Mouse (Mus musculus) left cerebral cortex, postnatal 36 days (tissue): Measurements from ENCODE around the gene Dhrs11. TPM values are rescaled to one million over a fixed set of nuclear protein-coding genes. Genes with fewer than 3 reads are reported as not detected.
"Not testable (repeated sequence)": the region's sequence is repeated elsewhere in the genome, so short reads cannot be mapped to it uniquely, and the experiment has no call there.

ENCODE experiments used
- DNase-seq, 2 experiments: peaks; one replicate each; pipeline ENCODE4 v3.0.0; 2021 to 2022; ENCODE audit warnings: low spot score in 2 of 2, mixed read lengths in 1 of 2
- intact Hi-C: fragments of 180-260 bp; cut with DNase I; formaldehyde crosslinking; loops from one replicate; pipeline ENCODE4 v1.15.1; 2025
- total RNA-seq, 2 experiments: library from RNA; stranded (reverse); gene quantifications; 2 replicates each; pipeline ENCODE4 v1.2.3; 2021

The Dhrs11 gene
- 1 to 10 TPM; 6.7 to 8.6 TPM for total RNA-seq

DNA sequence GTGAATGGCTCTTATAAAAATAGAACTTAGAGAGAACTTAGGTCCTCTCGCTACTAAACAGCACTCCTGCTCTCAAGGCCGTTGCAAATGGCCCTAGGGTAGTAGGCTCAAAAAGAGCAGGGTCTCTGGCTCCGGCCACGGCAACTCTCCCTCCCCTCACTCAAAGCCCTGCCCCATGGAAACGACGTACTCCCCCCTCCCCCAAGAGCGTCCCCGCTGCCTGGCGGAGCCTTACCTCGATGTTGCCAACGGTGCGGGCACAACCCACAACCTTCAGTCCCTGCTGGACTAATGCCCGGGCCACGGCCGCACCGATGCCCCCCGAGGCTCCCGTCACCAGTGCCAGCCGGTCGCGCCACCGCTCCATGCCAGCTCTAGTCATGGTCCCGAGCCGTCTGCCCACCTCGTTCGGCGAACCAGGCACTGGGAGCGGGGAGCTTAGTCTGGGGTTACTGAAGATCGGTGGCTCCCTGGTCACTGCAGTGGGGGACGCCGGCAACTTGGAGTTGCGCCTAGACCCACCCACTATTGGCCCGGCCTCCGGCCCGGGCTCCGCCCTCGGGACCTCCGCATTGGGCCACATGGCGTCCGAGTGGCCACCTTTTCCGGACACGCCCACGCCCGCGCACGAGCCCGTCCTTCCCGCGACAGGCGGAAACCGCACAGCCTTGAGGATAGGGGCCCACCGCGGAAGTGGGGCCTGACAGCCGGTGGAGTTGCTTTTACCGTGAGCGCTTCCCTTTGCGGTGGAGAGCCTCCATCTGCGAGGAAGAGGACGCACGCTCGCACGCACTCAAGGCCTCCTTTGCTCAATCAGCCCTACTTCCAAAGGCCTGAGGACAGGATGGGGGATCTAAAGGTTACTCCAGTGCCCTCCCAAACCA is at the start of gene Dhrs11:
TSS of gene Dhrs11 (minus strand) at position 479 of the 884 bp plus-strand sequence.
- intact Hi-C loops = no loop called here
- DNase-seq = peak; percentile 85 to 88

DNA sequence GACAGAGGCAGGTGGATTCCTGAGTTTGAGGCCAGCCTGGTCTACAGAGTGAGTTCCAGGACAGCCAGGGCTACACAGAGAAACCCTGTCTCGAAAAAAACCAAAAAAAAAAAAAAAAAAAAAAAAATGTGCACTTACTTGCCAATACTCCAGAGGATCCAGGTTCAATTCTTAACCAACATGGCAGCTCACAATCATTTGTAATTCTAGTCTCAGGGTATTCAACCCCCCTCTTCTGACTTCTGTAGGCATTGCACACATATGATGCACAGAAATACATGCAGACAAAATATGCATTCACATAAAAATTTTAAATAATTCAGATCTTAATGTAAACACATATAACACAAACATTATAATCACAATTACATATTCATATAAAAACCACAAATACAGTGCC is 47.2 kb upstream of the Dhrs11 start:
- intact Hi-C loops, DNase-seq: not testable (repeated sequence)

DNA sequence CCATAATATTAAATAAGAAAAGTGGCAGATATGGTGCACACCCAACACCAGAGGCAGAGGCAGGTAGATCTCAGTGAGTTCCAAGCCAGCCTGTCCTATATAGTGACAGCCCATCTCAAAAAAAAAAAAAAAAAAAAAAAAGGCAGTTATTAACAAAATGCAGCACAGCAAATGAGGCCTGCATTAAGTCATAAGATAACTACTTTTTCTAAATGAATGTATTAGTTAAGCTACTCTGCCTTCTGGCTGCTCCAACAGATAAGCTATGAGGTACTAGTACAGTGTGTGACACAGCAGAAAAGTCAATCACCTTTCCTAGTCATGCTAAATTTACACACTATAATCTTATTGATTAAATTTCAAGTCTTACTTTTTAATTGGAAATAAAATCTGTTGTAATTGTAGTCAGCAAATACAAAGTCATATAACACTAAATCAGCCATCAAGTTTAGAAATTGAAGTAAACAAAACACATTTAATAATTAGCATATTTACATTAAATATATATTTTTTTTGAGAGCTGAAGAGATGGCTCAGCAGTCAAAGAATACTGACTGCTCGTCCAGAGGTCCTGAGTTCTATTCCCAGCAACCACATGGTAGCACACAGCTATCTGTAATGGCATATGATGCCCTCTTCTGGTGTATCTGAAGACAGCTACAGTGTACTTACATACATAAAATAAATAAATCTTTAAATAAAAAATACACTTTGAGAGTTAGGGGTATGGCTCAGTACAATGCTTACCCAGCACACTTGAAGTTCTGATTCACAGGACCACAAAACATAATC is 44.4 kb upstream of the Dhrs11 start:
- DNase-seq = no peak
- intact Hi-C loops = loop anchor here (5.0 kb wide), 1 partner anchor 269 kb away; the partner anchor contains the start of gene Usp32

DNA sequence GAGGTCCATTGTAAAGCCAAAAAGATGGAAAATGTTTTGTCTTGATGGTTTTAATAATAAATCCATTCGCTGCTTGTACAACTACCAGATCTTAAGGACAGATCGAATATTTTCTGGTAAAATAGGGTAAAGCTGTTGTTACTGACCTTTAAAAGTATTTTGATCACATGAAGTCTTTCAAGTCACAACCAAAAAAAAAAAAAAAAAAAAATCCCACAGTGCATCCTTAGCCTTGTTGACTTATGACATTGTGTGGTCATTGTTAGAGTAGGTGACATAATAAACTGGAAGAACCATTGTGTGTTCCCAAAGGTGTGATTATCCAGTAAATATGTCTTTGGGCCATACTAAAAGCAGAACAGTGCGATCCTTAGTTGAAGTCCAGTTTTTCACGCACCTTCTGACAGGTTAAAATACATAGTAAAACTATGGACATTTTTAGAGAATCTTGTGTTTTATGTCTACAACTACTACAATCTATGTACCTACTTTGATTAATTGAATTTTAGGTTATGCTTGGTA is 42.8 kb upstream of the Dhrs11 start:
- DNase-seq = no peak
- intact Hi-C loops = loop anchor here (5.0 kb wide), 1 partner anchor 271 kb away; the partner anchor contains the start of gene Usp32

DNA sequence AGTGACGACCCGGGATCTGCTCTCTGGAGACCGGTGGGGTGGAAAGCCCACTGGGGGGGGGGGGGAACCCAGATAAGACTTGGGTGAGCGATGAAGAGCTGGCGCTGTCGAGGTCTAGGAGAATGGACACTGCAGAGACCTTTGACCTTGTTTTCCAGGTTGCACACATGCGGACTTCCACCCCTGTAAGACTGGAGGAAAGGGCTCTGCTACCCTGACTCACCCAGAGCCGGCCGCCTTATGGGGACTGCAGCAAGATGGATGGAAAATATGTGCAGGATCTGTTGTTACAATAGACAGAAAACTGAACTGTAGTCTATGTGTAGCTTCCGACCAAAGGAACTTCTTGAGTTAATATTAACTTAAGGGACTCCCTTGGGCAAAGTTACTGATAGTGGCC is 42.3 kb upstream of the Dhrs11 start:
- intact Hi-C loops = loop anchor here (5.0 kb wide), 1 partner anchor 271 kb away; the partner anchor contains the start of gene Usp32
- no peak for DNase-seq

DNA sequence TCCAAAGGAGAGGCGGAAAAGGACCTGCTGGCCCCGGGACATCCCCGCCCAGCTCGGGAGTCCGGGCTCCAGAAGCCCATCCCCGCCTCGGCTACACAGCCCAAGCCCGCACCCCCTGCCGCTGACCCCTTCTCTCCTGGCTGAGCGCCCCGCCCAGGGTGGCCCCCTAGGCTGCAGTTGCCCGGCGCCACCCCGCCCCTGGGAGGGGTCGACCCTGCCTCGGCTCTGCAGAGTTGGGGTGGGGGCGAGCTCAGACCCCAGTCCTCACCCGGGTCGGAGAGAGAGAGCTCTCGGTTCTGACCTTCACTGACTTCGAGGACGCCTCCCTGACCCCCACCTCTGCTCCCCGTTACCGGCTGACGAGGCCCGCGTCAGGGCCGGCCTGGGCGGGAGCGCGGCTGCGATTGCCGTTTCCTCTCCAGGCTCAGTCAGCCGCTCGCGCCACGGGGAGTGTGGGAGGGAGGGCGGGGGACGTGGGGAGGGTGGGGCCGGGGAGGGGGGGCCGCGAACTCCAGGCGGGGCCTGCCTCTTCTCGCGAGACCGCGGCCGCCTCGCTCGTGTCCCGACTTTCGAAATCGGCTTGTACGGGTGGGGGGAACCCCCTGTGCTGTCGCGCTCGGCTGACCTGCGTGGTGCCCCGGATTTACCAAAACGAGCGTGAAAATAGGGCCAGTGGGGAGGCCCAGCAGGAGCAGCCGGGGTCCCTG is 41.7 kb upstream of the Dhrs11 start, which contains the start of gene Ggnbp2:
TSS of gene Ggnbp2 (minus strand) at position 481 of the 707 bp plus-strand sequence.
- peak; percentile 89 to 92 for DNase-seq
- intact Hi-C loops = loop anchor here (5.0 kb wide), 1 partner anchor 272 kb away; the partner anchor contains the start of gene Usp32

DNA sequence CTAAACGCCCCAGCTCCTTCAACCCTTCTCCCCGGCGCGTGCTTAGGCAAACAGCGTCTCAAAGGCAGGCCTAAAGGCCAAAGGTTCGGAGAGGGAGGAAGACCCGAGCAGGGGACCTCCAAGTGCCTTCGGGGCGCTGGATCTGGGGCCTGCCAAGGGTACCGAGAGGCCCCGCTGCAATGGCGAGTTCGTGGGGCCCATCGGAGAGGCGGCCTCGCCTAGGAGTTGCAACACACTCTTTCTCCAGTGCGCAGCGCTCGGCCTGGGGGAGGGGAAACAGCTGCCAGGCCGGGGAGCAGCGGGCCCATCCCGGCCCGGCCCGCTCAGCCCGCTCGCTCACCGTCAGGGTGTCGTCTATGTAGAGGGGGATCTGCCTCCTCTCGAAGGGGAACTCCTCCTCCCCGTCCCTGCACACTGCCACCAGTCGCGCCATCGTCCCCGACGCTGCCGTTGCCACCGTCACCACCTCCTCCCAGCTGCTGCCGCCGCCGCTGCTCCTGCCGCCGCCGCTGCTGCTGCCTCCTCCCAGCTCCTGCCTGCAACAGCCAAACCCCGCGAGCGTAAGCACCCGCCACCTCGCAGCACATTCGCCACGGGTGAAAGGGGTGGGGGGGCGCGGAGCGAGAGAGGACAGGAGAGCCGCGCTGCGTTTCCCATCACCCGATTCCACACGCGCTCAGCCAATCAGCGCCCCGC is 40.9 kb upstream of the Dhrs11 start:
- peak; percentile 91 to 93 for DNase-seq
- intact Hi-C loops = loop anchor here (5.0 kb wide), 2 partner anchors 37 to 273 kb away; partner anchors contain the start of gene Usp32

DNA sequence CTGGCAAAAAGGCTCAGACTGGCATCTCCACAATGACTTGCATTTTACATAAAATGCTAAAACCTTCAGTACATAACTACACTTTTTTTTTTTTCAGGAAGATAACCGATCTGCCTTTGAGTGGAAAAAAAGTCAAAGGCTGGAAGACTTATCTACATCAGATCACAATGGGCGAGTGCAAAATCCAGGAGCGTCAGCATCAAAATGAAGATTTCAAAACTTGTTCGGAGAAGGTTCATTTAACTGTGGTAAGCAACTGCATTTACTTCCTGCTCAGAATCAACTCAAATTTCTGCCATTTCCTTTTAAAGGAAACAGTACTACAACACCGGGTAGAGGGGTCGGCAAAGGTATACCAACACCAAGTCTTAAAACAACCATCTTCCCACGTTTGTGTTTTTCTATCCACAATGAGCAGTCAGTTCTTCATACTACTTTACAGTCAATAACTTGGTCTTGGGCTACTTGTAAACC is 40.0 kb upstream of the Dhrs11 start:
- intact Hi-C loops = loop anchor here (5.0 kb wide), 1 partner anchor 37 kb away; no protein-coding TSS in a partner anchor
- no peak for DNase-seq

DNA sequence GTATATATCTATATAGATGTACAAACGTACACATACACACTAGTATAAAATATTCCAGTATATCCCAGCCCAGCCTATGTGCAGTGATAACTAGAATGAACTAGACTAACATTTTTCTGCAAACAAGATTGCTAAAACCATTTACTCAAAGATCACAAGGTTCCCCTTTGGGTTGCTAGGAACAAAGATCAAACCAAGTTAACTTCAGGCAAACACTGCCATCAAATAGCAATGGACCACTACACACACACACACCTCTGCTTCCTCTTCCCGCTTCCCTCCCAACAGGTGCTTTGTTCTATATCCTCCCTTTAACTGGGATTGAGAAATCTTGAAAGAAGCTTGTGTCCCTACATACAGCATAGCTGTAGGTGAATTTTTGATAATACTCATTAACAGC is 38.8 kb upstream of the Dhrs11 start:
- no peak for DNase-seq
- intact Hi-C loops = loop anchor here (5.0 kb wide), 1 partner anchor 35 kb away; no protein-coding TSS in a partner anchor

DNA sequence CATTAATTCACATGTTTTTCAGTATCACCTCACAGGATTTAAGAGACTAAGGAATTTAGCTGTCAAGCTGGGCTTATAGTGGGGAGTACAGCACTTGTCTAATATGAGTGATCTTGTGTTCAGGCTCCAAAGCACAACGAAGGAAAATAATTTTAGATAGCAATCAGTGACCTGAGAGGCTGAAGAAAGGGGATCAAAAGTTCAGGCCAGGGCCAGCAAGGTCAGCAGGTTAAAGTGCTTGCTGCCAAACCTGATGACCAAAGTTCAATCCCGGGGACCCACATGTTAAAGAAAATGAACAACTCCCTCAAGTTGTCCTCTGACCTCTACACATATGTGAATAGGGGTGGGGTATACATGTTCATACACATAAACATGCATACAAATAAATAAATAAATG is 36.5 kb upstream of the Dhrs11 start:
- DNase-seq = no peak
- intact Hi-C loops = loop anchor here (5.0 kb wide), 1 partner anchor 33 kb away; no protein-coding TSS in a partner anchor

DNA sequence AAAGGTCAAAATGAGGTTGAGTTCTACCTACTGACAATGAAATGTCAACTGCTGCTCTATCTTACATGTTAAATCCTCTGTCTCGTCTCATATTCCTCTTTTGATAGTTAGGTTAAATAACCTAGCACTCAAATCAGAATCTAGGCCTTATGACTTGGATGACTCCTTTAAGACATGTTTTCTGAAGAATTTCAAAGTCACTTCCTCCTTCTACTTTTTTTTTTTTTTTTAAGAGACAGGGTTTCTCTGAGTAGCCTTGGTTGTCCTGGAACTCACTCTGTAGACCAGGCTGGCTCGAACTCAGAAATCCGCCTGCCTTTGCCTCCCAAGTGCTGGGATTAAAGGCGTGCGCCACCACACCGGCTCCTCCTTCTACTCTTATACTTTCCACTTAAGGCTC is 26.5 kb upstream of the Dhrs11 start:
- DNase-seq = no peak
- intact Hi-C loops = no loop called here

DNA sequence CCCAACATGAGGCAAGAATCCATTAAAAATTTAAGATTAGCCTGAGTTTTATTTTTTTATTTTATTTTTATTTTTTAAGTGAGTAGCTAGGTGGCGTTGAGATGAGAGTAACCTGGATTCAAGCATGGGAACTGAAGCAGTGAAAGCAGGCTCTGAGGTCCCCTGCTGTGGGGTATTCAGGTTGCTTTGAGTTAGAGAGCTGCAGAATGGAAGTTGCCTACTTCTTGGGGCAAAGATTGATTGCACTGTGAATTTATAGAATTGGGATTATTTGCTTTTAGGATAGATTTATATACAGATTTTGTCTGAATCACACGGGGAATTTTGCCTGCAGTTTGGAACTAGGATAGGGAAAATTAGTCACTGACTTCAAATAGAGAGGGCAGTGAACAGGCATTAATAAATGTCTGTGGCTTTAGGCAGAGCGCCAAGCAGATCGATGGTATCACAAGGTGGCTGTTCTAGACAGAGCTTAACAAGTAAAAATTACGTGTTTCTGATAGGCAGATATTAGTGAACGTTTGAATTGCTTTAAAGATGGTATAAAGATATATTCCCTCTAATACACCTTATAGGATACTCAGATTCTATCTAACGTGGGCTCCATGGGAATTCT is 18.8 kb upstream of the Dhrs11 start:
- DNase-seq = no peak
- intact Hi-C loops = no loop called here

DNA sequence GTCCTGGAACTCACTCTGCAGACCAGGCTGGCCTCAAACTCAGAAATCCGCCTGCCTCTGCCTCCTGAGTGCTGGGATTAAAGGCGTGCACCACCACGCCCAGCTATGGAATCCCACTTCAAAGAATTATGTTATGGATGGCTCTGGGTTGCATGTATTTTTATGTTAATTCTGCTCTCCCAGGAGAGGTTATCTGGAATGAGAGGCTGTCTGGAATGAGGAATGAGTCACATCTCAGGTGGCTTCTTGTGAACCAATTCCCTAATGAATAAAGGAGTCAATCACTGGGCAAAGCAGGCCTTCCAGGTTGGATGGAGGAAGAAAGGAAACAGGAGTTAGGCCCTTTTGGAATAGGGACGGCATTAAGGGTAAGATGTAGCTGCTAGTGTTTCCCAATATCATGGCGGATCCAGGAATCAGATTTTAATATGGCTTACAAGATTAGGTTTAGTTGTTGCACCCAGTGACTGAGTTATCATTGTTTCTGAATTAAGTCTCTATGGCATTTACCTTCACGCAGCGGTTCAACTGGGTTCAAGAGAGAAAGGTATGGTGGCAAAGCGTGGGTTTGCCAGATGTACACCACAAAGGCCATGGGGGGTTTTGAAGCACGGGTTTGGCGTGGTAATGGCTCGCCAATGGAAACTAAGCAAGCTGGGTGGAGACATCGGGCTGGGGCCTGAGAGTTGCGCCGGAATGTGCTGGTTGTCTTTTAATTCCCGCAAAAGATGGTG is 18.1 kb upstream of the Dhrs11 start:
- no peak for DNase-seq
- intact Hi-C loops = no loop called here

DNA sequence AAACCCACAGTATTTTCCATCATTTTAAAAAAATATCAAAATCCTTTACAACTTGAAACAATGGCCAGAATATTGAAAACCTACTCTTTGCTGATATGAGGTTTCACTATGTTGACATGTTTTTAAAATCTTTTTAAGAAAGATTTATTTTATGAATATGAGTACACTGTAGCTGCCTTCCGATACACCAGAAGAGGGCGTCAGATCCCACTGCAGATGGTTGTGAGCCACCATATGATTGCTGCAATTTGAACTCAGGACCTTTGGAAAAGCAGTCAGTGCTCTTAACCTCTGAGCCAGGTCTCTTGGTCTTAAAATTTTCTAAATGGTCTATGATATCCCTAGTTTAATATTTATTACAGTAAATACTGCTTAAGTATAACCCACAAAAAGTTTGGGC is 10.5 kb upstream of the Dhrs11 start:
- intact Hi-C loops = no loop called here

DNA sequence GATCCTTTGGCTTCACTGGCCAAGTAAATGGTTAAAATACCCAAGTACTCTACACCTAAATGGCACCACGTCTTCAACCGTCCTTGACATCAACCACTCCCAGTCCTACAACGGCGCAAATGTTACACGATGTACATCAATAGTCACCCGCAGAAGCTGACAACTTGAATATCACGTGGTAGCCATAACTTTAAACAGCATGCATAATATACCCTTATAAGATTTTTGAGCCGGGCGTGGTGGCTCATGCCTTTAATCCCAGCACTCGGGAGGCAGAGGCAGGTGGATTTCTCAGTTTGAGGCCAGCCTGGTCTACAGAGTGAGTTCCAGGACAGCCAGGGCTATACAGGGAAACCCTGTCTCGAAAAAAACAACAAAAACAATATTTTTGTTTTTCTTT is 701 bp upstream of the Dhrs11 start:
- not testable (repeated sequence) for DNase-seq

More for the DNA sequence above, 10.5 kb upstream of the Dhrs11 start:
- no peak for DNase-seq

DNA sequence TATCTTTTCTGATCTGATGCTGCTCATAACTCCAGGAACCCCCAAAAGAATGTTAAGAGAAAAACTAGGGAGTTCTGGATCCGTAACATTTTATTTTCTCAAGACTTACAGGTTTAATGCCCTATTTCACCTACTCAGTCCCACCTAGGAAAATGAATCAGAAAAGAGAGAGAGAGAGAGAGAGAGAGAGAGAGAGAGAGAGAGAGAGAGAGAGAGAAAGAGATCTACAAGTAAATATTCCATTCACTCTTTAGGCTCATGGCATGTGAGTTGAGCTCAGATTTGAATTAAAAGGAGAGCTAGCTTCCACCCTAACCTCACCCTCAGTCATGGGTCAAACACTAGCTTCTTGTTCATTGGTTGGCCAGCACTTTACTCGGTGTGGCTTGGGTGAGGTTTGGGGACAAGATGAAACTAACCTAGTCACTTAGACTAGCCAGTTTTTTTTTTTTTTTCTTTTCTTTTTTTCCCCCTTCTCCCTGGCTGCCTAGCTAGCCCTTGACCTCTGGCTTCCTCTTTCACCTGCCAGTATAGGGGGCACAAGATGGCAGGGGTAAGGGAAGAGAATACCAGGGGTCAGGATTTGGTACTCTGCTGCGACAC is 792 bp downstream of the Dhrs11 start:
- DNase-seq = no peak
- intact Hi-C loops = no loop called here

More for the DNA sequence above, 701 bp upstream of the Dhrs11 start:
- intact Hi-C loops = not testable (repeated sequence)

DNA sequence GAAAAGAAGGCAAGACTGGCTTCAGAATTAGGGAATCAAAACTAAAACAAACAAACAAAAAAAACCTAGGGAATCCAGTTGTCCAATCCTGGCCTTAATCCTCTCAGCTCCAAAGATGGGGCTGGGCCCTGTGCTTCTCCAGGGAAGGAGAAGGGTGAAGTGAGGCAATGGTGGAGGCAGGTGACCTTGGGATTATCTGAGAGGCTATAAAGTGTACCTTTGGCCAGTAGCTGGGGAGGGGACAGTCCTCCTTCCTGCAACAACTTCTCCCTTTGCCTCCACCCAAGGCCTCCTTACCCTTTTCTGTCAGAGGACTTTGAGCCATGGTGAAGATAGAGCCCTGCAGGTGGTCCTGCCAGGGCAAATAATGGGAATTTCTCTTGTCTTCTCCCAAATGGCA is 1.3 kb downstream of the Dhrs11 start:
- no peak for DNase-seq

More for the DNA sequence above, 1.3 kb downstream of the Dhrs11 start:
- intact Hi-C loops = no loop called here
